In genomic region chr7:126655695-126656094, GRCm38 (mm10) we compare ENCODE assay signal across 14 mouse cellular contexts. TPM values are rescaled to one million over a fixed set of nuclear protein-coding genes. Genes with fewer than 3 reads are reported as not detected.
DNase-seq lines count a peak whose midpoint lies in the region; ATAC-seq and TF ChIP-seq lines count a peak whose summit lies in the region.
"Had no signal": no experiment of that assay in that cellular context is flagged by ENCODE, and none has a peak within 500 bp of the region (broad histone marks: within the 10 kb centered on the region; RNA-seq: fewer than 3 reads in every experiment).

No protein-coding gene starts in this region.

- 46% methylated on average over 3 of the region's 3 CpGs for WGBS in liver, embryonic 16.5 days (ENCODE audit: insufficient replicate concordance)

- no peaks in the 10 kb centered on the region for H3K27me3 ChIP-seq in liver, embryonic 16.5 days (ENCODE audit: control insufficient read depth, insufficient read depth, low read depth, low read length)
- H3K27me3 ChIP-seq: neural tube, embryonic 13.5 days had no signal

- no peak for TF ChIP-seq POLR2A in bone marrow macrophage, adult 2 months (IDR thresholded peaks at IDR 0.05; ENCODE audit: borderline replicate concordance, low read depth, low read length)

- peak overlapping the region; percentile 75 for H3K27ac ChIP-seq in bone marrow macrophage, adult 2 months (ENCODE audit: insufficient read depth, low read depth, low read length)
- H3K27ac ChIP-seq in liver, embryonic 16.5 days (ENCODE audit: low read length): peak overlapping the region; percentile 48; the same call in 1 of the 2 replicates
- H3K27ac ChIP-seq: hindbrain, embryonic 14.5 days; neural tube, embryonic 13.5 days had no signal

- no peaks in the 10 kb centered on the region for H3K36me3 ChIP-seq in liver, embryonic 16.5 days (ENCODE audit: control insufficient read depth, insufficient read depth)
- H3K36me3 ChIP-seq: neural tube, embryonic 13.5 days had no signal

- peaks cover 39% of the 10 kb centered on the region for H3K4me1 ChIP-seq in bone marrow macrophage, adult 2 months (ENCODE audit: control insufficient read depth, insufficient read depth, low read length)
- H3K4me1 ChIP-seq in liver, embryonic 16.5 days (ENCODE audit: control insufficient read depth, low read depth, low read length): peaks cover 20% of the 10 kb centered on the region

- no peak for TF ChIP-seq CTCF in bone marrow macrophage, adult 2 months (IDR thresholded peaks at IDR 0.05; ENCODE audit: low read depth, low read length)

- H3K4me2 ChIP-seq in liver, embryonic 16.5 days (ENCODE audit: low read depth, low read length): no peak overlapping the region
- H3K4me2 ChIP-seq: hindbrain, embryonic 14.5 days; neural tube, embryonic 13.5 days had no signal

- peak; percentile 91 for DNase-seq in heart, adult 11 months
- no peak for DNase-seq in heart, adult 18-20 months
- DNase-seq in 416B (ENCODE audit: low read depth) (peak; percentile 98), adipocyte (ENCODE audit: low spot score) (no peak)
- no peak for DNase-seq in layer of hippocampus, adult 9-11 months
- no peak for DNase-seq in embryo, embryonic 10.5 days (ENCODE audit: low spot score)
- DNase-seq: embryo, embryonic 11 days; gastrocnemius, postnatal 10 days; kidney, postnatal 14 days; right cerebral cortex, postnatal 4 days had no signal

- H3K4me3 ChIP-seq in bone marrow macrophage, adult 2 months (ENCODE audit: insufficient read depth, low read length): peak overlapping the region; percentile 7; the same call in 1 of the 2 replicates
- H3K4me3 ChIP-seq in liver, embryonic 16.5 days (ENCODE audit: low read depth, low read length): no peak overlapping the region
- H3K4me3 ChIP-seq: neural tube, embryonic 13.5 days had no signal

- 0 out of 2 replicates have a peak, but pooled peaks have one; percentile 19 for ATAC-seq in liver, embryonic 16.5 days (ENCODE audit: low read depth)

- H3K9ac ChIP-seq in liver, embryonic 16.5 days (ENCODE audit: low read depth, low read length): no peak overlapping the region
- H3K9ac ChIP-seq: hindbrain, embryonic 14.5 days; neural tube, embryonic 13.5 days had no signal

- no peaks in the 10 kb centered on the region for H3K9me3 ChIP-seq in liver, embryonic 16.5 days (replicated peaks; ENCODE audit: control insufficient read depth, low read length)
- H3K9me3 ChIP-seq: neural tube, embryonic 13.5 days had no signal

RNA-seq across cellular contexts. Expression of gene Sgf29, which starts 6.6 kb away (rescaled TPM):
- total RNA-seq in heart, adult 18-20 months (2021): 10 to 100 TPM; 24.8 to 26.5 TPM
- polyA plus RNA-seq in bone marrow macrophage, adult 2 months (2012; ENCODE audit: insufficient read depth, insufficient read length, missing spikeins): 28.6 and 31.7 TPM in 2 replicates
- 20.8 and 28.6 TPM in 2 replicates for polyA plus RNA-seq in liver, embryonic 16.5 days (2015; fragmentation: Nextera tagmentation; extraction: Ambion mirVana)

RNA-seq across cellular contexts. Expression of gene Sult1a1, which starts 20.5 kb away (rescaled TPM):
- 10 to 100 TPM; 31.1 to 44.0 TPM for total RNA-seq in heart, adult 18-20 months (2021)
- polyA plus RNA-seq in bone marrow macrophage, adult 2 months (2012; ENCODE audit: insufficient read depth, insufficient read length, missing spikeins): 42.3 and 56.8 TPM in 2 replicates
- 69.5 and 88.7 TPM in 2 replicates for polyA plus RNA-seq in liver, embryonic 16.5 days (2015; fragmentation: Nextera tagmentation; extraction: Ambion mirVana)

RNA-seq across cellular contexts. Expression of gene Nupr1, which starts 25.0 kb away (rescaled TPM):
- 1 to 10 TPM; 6.1 to 8.0 TPM for total RNA-seq in heart, adult 18-20 months (2021)
- polyA plus RNA-seq in bone marrow macrophage, adult 2 months (2012; ENCODE audit: insufficient read depth, insufficient read length, missing spikeins): 34.9 and 41.2 TPM in 2 replicates
- polyA plus RNA-seq in liver, embryonic 16.5 days (2015; fragmentation: Nextera tagmentation; extraction: Ambion mirVana): 4.2 and 5.8 TPM in 2 replicates

RNA-seq across cellular contexts. Expression of gene Bola2, which starts 39.5 kb away (rescaled TPM):
- total RNA-seq in heart, adult 18-20 months (2021): 10 to 100 TPM; 60.1 to 60.4 TPM
- polyA plus RNA-seq in bone marrow macrophage, adult 2 months (2012; ENCODE audit: insufficient read depth, insufficient read length, missing spikeins): 62.1 and 63.7 TPM in 2 replicates
- 72.6 and 78.4 TPM in 2 replicates for polyA plus RNA-seq in liver, embryonic 16.5 days (2015; fragmentation: Nextera tagmentation; extraction: Ambion mirVana)

RNA-seq across cellular contexts. Expression of gene Slx1b, which starts 39.9 kb away (rescaled TPM):
- total RNA-seq in heart, adult 18-20 months (2021): 1 to 10 TPM; 3.7 to 4.1 TPM
- polyA plus RNA-seq in bone marrow macrophage, adult 2 months (2012; ENCODE audit: insufficient read depth, insufficient read length, missing spikeins): 8.4 and 11.6 TPM in 2 replicates
- polyA plus RNA-seq in liver, embryonic 16.5 days (2015; fragmentation: Nextera tagmentation; extraction: Ambion mirVana): 2.4 and 2.8 TPM in 2 replicates

Comparison
In these comparisons a context has a peak if more than half of its experiments do, and no peak if none do; other contexts are left out.
1. DNase-seq: peak in heart, adult 11 months (single experiment) and 416B (single experiment); none in heart, adult 18-20 months (0 of 2), layer of hippocampus, adult 9-11 months (single experiment), embryo, embryonic 10.5 days (single experiment) and adipocyte (single experiment).